Mouse (Mus musculus) neural tube, embryonic 14.5 days (tissue): ENCODE measurements around the gene Prkcsh. TPM values are rescaled to one million over a fixed set of nuclear protein-coding genes. Genes with fewer than 3 reads are reported as not detected.
A peak's percentile ranks its signal among the peaks of the same experiment; 100 is the strongest.

Experiments used
- ATAC-seq: fragments of 200-750 bp; cut with Nextera tagmentation; 2 replicates; pipeline ENCODE4 v1.8.0; 2017; ENCODE audit warnings: low read depth, mild to moderate bottlenecking, moderate TSS enrichment, moderate library complexity
- H3K27ac ChIP-seq: fragments of 300-500 bp; sonication (generic); 2 replicates; pipeline ENCODE4 v1.5.1; 2014; ENCODE audit warnings: low read depth, mild to moderate bottlenecking, control low read depth, low read length, moderate library complexity, mixed read lengths
- H3K27me3 ChIP-seq: fragments of 300-500 bp; sonication (generic); 2 replicates; pipeline ENCODE4 v1.6.1; 2014; ENCODE audit warnings: low read length; ENCODE audit not compliant: control insufficient read depth, insufficient read depth
- H3K36me3 ChIP-seq: fragments of 300-500 bp; sonication (generic); 2 replicates; pipeline ENCODE4 v1.6.1; 2014; ENCODE audit warnings: low read length, mixed read lengths; ENCODE audit not compliant: control insufficient read depth, insufficient read depth
- H3K4me1 ChIP-seq: fragments of 300-500 bp; sonication (generic); 2 replicates; pipeline ENCODE4 v1.6.1; 2014; ENCODE audit warnings: low read length; ENCODE audit not compliant: control insufficient read depth, insufficient read depth
- H3K4me2 ChIP-seq: fragments of 300-500 bp; sonication (generic); 2 replicates; pipeline ENCODE4 v1.6.1; 2014; ENCODE audit warnings: mild to moderate bottlenecking, low read depth, low read length, control low read depth
- H3K4me3 ChIP-seq: fragments of 300-500 bp; sonication (generic); 2 replicates; pipeline ENCODE4 v1.5.1; 2014; ENCODE audit warnings: low read depth, low read length, control low read depth, mixed read lengths
- H3K9ac ChIP-seq: fragments of 300-500 bp; sonication (generic); replicated peaks from 2 replicates; pipeline ENCODE4 v1.6.1; 2014; ENCODE audit warnings: low read depth, mild to moderate bottlenecking, control low read depth, low read length, mixed read lengths
- H3K9me3 ChIP-seq: fragments of 300-500 bp; sonication (generic); 2 replicates; pipeline ENCODE4 v1.6.1; 2016; ENCODE audit warnings: low read length; ENCODE audit not compliant: control insufficient read depth
- WGBS: fragments of 180-500 bp; shearing (Covaris S2); extraction: QIAGEN DNeasy Blood & Tissue Kit; methylation state at CpG from one replicate; pipeline ENCODE4 v1.1.7; 2014; 5-methylcytosine and 5-hydroxymethylcytosine counted together
- polyA plus RNA-seq: library from polyadenylated mRNA; unstranded; fragments of >200 nt; fragmentation: Nextera tagmentation; extraction: Ambion mirVana; gene quantifications from 2 replicates; pipeline ENCODE4 v1.2.1, GENCODE M21; 2014

Prkcsh gene
- polyA plus RNA-seq, 1 experiment from 2014 or later: 74.1 TPM

GRCm38 (mm10) chr9:21977972-21978371 is 24.6 kb upstream of the Prkcsh start:
- Histone ChIP-seq H3K4me1 (no peaks in the 10 kb centered on the region), H3K27me3 (no peaks in the 10 kb centered on the region), H3K4me3 (no peak overlapping the region), H3K27ac (no peak overlapping the region), H3K36me3 (no peaks in the 10 kb centered on the region), H3K4me2 (no peak overlapping the region), H3K9ac (no peak overlapping the region), H3K9me3 (no peaks in the 10 kb centered on the region)
- WGBS: 18% methylated on average over 2 of the region's 2 CpGs
- ATAC-seq: no peak

- H3K4me2 ChIP-seq: no peak overlapping the region
- no peaks in the 10 kb centered on the region for H3K9me3 ChIP-seq
- H3K36me3 ChIP-seq: no peaks in the 10 kb centered on the region
- WGBS: 94% methylated on average over 4 of the region's 4 CpGs
- H3K4me1 ChIP-seq: no peaks in the 10 kb centered on the region
- H3K27ac ChIP-seq: no peak overlapping the region
- no peak for ATAC-seq
- H3K27me3 ChIP-seq: no peaks in the 10 kb centered on the region
- H3K4me3 ChIP-seq: no peak overlapping the region
- H3K9ac ChIP-seq: no peak overlapping the region
Observed at GRCm38 (mm10) chr9:21978398-21979128, 24.0 kb upstream of the Prkcsh start.

- Histone ChIP-seq H3K27ac (no peak overlapping the region), H3K9me3 (no peaks in the 10 kb centered on the region), H3K27me3 (peaks cover 10% of the 10 kb centered on the region; the same call in 1 of the 2 replicates), H3K36me3 (no peaks in the 10 kb centered on the region), H3K4me2 (no peak overlapping the region), H3K9ac (no peak overlapping the region), H3K4me1 (peaks cover 7% of the 10 kb centered on the region; the same call in 1 of the 2 replicates), H3K4me3 (no peak overlapping the region)
- no peak for ATAC-seq
- 26% methylated on average over 3 of the region's 3 CpGs for WGBS
Observed at GRCm38 (mm10) chr9:21983911-21984310, 18.7 kb upstream of the Prkcsh start.

- Histone ChIP-seq H3K9me3 (no peaks in the 10 kb centered on the region), H3K4me3 (no peak overlapping the region), H3K27me3 (peaks cover 28% of the 10 kb centered on the region), H3K4me2 (no peak overlapping the region; the same call in 1 of the 2 replicates), H3K9ac (no peak overlapping the region), H3K27ac (no peak overlapping the region), H3K36me3 (no peaks in the 10 kb centered on the region), H3K4me1 (peaks cover 14% of the 10 kb centered on the region)
- WGBS: 7% methylated on average over 35 of the region's 36 CpGs
- no peak for ATAC-seq
Observed at GRCm38 (mm10) chr9:21987592-21988342, 14.8 kb upstream of the Prkcsh start.

- no peak overlapping the region for H3K9ac ChIP-seq
- peaks cover 28% of the 10 kb centered on the region for H3K27me3 ChIP-seq
Observed at GRCm38 (mm10) chr9:21988421-21989101, 14.0 kb upstream of the Prkcsh start.

GRCm38 (mm10) chr9:21989230-21990110 is 13.1 kb upstream of the Prkcsh start, which contains the start of gene Rgl3:
Rgl3 (minus strand) TSS chr9:21989446.
- H3K4me1 ChIP-seq: peaks cover 14% of the 10 kb centered on the region
- H3K4me3 ChIP-seq: peak within 1 kb of the TSS; percentile 27
- under 1% methylated on average over 42 of the region's 42 CpGs for WGBS
- peaks cover 28% of the 10 kb centered on the region for H3K27me3 ChIP-seq
- peak within 1 kb of the TSS; percentile 51 for H3K4me2 ChIP-seq
- H3K9me3 ChIP-seq: no peaks in the 10 kb centered on the region
- H3K27ac ChIP-seq: no peak within 1 kb of the TSS
- 0 out of 2 replicates have a peak within 1 kb of the TSS, but pooled peaks have one; percentile 21 for H3K9ac ChIP-seq
- ATAC-seq: peak; percentile 41; the same call in 1 of the 2 replicates
- H3K36me3 ChIP-seq: no peaks in the 10 kb centered on the region

More at GRCm38 (mm10) chr9:21988421-21989101, 14.0 kb upstream of the Prkcsh start:
- Histone ChIP-seq H3K4me3 (peak overlapping the region; percentile 27), H3K27ac (no peak overlapping the region), H3K4me2 (peak overlapping the region; percentile 51), H3K4me1 (peaks cover 14% of the 10 kb centered on the region), H3K36me3 (no peaks in the 10 kb centered on the region), H3K9me3 (no peaks in the 10 kb centered on the region)
- 1% methylated on average over 32 of the region's 32 CpGs for WGBS
- ATAC-seq: peak; percentile 44; the same call in 1 of the 2 replicates

- H3K4me2 ChIP-seq: no peak overlapping the region
- no peak overlapping the region for H3K9ac ChIP-seq
- no peaks in the 10 kb centered on the region for H3K36me3 ChIP-seq
- no peaks in the 10 kb centered on the region for H3K9me3 ChIP-seq
- WGBS: 79% methylated on average over 4 of the region's 4 CpGs
- no peak for ATAC-seq
- no peak overlapping the region for H3K27ac ChIP-seq
- H3K27me3 ChIP-seq: peaks cover 26% of the 10 kb centered on the region
- no peak overlapping the region for H3K4me3 ChIP-seq
- H3K4me1 ChIP-seq: peaks cover 14% of the 10 kb centered on the region
Observed at GRCm38 (mm10) chr9:21992227-21992626, 10.4 kb upstream of the Prkcsh start.

- no peak overlapping the region for H3K9ac ChIP-seq
- H3K4me3 ChIP-seq: no peak overlapping the region
- no peaks in the 10 kb centered on the region for H3K36me3 ChIP-seq
- H3K9me3 ChIP-seq: no peaks in the 10 kb centered on the region
- peaks cover 2% of the 10 kb centered on the region for H3K27me3 ChIP-seq
- H3K4me2 ChIP-seq: no peak overlapping the region
- no peak overlapping the region for H3K27ac ChIP-seq
- 87% methylated on average over 3 of the region's 3 CpGs for WGBS
- H3K4me1 ChIP-seq: no peaks in the 10 kb centered on the region
- no peak for ATAC-seq
Observed at GRCm38 (mm10) chr9:21996178-21996867, 6.3 kb upstream of the Prkcsh start.
